Mouse (Mus musculus): ENCODE measurements around the gene Bmi1. TPM values are rescaled to one million over a fixed set of nuclear protein-coding genes. Genes with fewer than 3 reads are reported as not detected.

Gene Bmi1
- total RNA-seq (2021): 10 to 100 TPM; 25.3 to 29.2 TPM
- long read RNA-seq, experiment 1, transcript Bmi1-201 (10 exons, 3,594 nt): major isoform, 22 of 25 reads
- long read RNA-seq, experiment 1, partial matches to known transcripts: 2 of 25 reads
- long read RNA-seq, experiment 1, other reads (novel, unspliced or antisense): 1 of 25 reads
- long read RNA-seq, experiment 2, transcript Bmi1-201 (10 exons, 3,594 nt): major isoform, 14 of 21 reads
- long read RNA-seq, experiment 2, partial matches to known transcripts: 4 of 21 reads
- long read RNA-seq, experiment 2, other reads (novel, unspliced or antisense): 3 of 21 reads

DNA sequence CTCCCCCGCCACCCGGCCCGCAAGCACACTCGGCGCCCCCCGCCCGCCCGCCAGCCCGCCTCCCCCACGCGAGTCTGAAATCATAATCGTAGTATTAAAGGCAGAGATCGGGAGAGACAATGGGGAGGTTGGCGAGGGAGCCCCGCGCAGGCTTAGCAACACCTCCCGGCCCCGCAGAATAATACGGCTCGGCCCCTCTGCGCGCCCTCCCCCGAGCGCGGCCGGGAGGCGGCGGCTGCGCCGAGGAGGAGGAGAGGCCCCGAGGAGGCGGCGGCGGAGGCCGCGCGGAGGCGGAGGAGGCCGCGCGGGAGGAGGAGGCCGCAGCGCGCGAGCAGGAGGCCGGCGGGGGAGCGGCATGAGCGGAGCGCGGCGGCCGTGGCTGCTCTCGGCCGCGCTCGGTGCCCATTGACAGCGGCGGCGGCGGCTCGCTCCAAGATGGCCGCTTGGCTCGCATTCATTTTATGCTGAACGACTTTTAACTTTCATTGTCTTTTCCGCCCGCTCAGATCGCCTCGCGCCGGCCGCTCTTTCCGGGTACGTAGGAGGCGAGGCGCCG, at the start of gene Bmi1:
Gene Bmi1 (plus strand): TSS at position 83 of the 556 bp plus-strand sequence.
- DNase-seq (ENCODE audit: low spot score in 2 of 2): peak; percentile 39 to 68

- DNase-seq (ENCODE audit: low spot score in 2 of 2): no peak
Measured at GRCm38 (mm10) chr2:18630547-18630946, 46.3 kb upstream of the Bmi1 start.

GRCm38 (mm10) chr2:18635052-18635451, 41.8 kb upstream of the Bmi1 start:
- DNase-seq (ENCODE audit: low spot score in 2 of 2): peak in 1 of 2 experiments; percentile 32

DNA sequence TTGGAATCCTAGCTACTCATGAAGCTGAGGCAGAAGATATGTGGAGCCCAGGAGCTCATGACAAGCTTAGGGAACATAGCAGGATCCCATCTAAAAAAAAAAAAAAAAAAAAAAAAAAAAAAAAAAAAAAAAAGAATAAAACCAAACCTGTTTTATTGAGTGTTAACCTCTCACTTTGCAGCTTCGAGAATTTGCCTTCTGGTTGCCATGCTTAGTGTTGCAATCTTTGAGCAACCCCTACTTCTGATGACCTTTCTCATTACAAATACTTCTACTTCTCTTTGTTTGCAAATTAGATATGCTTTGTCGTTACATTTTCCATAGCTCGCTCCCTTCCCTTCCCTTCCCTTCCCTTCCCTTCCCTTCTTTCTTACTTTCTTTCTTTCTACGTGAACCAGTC, 28.3 kb upstream of the Bmi1 start:
- DNase-seq (ENCODE audit: low spot score in 2 of 2): no peak

DNA sequence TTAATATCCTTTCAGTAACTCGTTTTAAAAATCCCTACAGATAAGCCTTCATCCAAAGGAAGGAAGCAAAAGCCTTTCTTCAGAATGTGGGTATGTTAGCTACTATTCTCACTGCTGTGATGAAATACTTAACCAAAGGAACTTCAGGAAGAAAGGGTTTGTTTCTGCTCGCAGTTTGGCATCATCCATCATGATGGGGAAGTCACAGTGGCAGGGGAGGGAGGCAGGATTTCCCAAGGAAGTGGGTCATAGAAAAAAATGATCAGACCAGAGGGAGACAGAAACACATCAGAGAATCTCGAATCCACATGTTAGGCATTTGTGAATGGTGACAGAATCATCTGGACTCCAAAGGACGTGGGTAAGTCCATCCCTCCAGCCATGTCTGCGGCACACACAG, 22.0 kb upstream of the Bmi1 start:
- DNase-seq (ENCODE audit: low spot score in 2 of 2): no peak

DNA sequence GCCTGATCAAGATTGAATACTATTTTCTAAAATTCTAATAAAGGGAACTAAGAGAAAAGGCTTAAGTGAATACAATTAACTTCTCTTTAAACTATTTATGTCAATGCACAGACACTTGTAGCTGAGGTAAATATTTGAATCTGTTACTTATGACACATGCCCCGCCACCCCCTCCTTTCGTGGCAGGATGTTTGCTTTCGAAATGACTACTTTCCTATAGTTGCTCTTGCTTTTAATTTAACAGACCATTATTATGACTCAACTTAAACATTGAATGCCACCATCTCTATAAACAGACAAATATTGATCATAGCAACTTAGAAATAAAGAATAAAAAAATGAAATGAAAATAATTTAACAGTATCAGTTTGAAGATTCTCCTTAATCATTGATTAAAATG, 12.8 kb upstream of the Bmi1 start:
- no peak for DNase-seq (ENCODE audit: low spot score in 2 of 2)

GRCm38 (mm10) chr2:18671041-18671440, 5.8 kb upstream of the Bmi1 start:
- DNase-seq (ENCODE audit: low spot score in 2 of 2): no peak

GRCm38 (mm10) chr2:18672133-18672765, 4.6 kb upstream of the Bmi1 start, which contains the start of gene Commd3:
TSS of gene Commd3 (plus strand) at chr2:18672384.
- peak; percentile 95 to 97 for DNase-seq (ENCODE audit: low spot score in 2 of 2)

DNA sequence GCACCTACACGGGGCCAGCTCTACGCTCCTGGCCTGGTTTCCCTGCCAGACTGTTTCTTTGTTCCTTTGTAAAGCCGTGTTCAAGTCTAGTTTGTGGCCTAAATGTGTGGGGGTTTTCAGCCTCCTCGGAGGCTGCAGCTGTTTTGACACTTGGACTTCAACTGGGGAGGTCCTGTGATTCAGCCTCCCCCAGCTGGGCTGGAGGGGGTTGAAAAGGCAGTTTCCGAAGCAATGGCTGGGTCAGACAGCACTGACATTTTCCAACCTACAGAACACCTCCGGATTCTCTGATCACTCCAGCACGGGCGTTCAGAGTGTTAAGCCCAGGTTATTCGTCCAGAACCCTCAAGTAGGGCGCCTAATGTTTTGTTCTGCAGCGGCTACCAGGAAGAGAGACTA, 4.1 kb upstream of the Bmi1 start:
- no peak for DNase-seq (ENCODE audit: low spot score in 2 of 2)

DNA sequence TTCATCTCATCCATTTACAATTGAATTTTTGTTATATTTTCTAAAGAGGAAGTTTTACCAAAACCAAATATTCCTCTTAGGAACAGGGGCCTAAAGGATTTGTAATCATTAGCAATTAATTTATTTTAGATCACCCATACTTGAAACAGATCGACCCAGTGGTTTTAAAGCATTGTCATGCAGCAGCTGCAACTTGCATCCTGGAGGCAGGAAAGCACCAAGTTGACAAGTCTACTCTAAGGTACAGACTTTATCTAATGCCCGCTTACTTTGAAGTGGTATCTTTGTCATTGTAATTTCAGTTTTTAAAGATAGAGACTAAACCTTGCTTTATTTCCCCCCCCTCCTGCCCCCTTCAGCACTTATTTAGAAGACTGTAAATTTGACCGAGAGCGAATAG, 3.1 kb upstream of the Bmi1 start:
- no peak for DNase-seq (ENCODE audit: low spot score in 2 of 2)

GRCm38 (mm10) chr2:18674193-18674902, 2.5 kb upstream of the Bmi1 start:
- no peak for DNase-seq (ENCODE audit: low spot score in 2 of 2)

DNA sequence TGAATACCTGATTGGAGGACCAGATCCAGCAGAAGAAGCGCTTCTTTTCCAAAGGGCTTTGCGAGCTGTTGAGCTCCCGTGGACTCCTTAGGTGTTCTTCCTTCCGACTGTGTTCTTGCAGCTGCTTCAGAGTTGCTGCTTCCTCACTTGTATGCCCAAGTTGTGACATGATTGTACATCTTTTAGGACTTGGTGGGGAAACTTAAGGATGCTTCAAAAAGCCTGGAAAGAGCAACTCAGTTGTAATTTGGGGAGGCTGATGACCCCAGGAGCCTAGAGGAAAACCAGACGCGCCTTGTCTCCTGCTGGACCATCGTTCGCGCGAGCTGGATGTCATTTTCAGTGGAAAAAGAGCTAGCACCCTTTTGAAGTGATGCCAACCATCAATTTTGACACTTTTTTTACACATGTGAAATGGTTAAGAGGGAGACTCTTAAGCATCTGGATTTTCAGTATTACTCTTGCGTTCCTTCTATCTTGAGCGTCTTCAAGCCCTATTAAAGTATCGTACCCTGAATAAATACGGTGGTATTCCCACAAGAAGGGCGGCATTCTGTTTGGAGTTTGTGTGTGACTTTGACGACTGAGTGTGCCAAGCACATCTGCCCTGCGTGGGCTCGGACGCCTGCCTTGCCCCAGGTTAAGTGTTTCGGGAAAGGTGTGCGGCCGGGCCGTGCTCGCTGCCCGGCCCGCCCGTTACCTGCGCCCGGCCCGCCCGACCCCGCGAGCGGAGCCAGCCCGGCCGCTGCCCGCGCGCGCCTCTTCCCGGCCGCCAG, 949 bp upstream of the Bmi1 start:
- no peak for DNase-seq (ENCODE audit: low spot score in 2 of 2)

- DNase-seq (ENCODE audit: low spot score in 2 of 2): peak; percentile 70 to 78
Measured at GRCm38 (mm10) chr2:18676457-18676935, 322 bp upstream of the Bmi1 start.

- peak in 1 of 2 experiments; percentile 64 for DNase-seq (ENCODE audit: low spot score in 2 of 2)
Measured at GRCm38 (mm10) chr2:18677631-18678471, 1.0 kb downstream of the Bmi1 start.

GRCm38 (mm10) chr2:18679701-18680100, 2.9 kb downstream of the Bmi1 start:
- DNase-seq (ENCODE audit: low spot score in 2 of 2): no peak

- no peak for DNase-seq (ENCODE audit: low spot score in 2 of 2)
Measured at GRCm38 (mm10) chr2:18680501-18680900, 3.7 kb downstream of the Bmi1 start.

DNA sequence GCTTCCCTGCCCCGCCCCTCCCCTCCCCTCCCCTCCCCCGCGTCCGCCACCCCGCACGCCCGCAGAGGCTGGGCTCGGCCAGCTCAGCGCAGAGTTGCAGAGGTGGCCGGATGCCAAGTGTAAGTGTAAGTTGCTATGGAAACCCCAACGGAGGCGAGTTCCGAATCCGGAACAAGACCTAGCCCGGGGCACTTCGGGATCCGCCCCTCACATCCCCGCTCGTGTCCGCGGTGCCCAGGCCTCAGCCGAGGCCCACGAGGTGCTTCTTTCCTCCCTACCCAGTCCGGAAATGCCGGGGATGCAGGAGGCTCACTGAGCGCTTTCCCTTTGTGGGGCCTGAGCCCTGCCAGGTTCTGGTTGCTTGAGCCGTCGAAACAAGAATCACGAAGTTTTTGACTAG, 4.1 kb downstream of the Bmi1 start:
- DNase-seq (ENCODE audit: low spot score in 2 of 2): peak in 1 of 2 experiments; percentile 45

DNA sequence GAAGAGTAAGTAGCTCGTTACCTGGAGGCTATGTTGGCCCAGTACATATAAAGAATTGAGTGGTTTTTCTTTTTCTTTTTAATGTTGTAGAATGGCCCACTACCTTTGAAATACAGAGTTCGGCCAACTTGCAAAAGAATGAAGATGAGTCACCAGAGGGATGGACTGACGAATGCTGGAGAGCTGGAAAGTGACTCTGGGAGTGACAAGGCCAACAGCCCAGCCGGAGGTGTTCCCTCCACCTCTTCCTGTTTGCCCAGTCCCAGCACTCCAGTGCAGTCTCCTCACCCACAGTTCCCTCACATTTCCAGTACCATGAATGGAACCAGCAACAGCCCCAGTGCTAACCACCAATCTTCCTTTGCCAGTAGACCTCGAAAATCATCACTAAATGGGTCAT, 7.2 kb downstream of the Bmi1 start:
- no peak for DNase-seq (ENCODE audit: low spot score in 2 of 2)

DNA sequence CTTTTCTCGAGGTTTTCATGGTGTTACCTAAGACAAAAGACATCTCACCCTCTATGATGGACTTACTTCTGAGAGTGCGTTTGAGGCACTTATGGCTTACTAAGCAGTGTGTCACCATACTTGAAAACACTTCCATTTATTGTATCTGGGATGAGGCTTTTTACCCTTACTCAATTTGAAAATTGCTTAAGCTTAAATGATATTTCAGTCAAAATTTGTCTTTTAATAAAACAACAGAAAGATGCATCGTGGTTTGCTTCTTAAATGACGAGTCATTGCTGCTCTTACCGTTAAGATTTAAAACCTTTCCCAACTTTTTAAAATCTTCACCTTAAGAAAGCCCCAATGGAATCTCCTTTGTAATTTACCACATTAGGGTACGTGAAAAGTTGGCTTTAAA, 9.6 kb downstream of the Bmi1 start:
- no peak for DNase-seq (ENCODE audit: low spot score in 2 of 2)

Measured in gastrocnemius, postnatal 4 days (tissue).